Mouse (Mus musculus): ENCODE data around the gene Sh3bp5. TPM values are rescaled to one million over a fixed set of nuclear protein-coding genes. Genes with fewer than 3 reads are reported as not detected.

Gene Sh3bp5
- polyA plus RNA-seq, 1 experiment from 2014 or later = 26.7 TPM

DNA sequence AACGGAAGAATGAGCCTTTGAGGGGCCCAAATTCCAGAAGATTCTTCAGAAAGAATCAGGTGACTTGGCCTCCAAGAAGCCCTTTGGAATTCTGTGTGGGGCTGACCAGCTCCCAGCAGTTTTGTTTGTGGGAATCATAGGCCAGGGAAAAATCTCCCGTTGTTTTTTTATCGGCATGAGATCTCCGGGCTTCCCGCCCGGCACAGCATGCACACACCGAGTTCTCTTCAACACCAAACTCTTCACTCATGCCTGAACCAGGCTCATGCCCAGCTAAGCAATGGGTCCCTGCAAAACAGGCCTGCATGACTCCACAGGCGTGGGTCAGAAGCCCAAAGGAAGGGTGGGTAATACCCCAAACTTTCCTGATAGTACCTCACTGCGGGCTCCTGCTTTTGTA lies 32.3 kb downstream of the Sh3bp5 start:
- ATAC-seq (ENCODE audit: insufficient number of reproducible peaks, low FRiP score, low TSS enrichment, low read depth) = no peak
- H3K4me1 ChIP-seq (ENCODE audit: control insufficient read depth, insufficient read depth, low read length) = peaks cover 13% of the 10 kb centered on the region

DNA sequence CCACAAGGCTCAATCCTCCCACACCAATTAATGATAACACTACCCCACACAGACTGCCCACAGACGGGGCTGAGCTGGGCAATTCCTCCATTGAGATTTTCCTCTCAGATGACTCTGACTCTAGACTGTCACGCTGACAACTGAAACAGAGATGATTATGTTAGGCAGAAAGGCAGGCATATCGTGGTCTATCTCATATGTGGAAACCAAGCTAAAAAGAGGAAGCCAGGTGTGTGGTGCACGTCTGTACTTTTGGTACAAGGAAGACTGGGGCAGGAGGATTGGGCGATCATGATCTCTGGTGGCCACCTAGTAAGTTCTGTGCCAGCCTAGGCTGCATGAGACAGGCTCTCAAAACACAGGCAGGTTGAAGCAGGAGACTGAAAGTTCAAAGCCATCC lies 33.2 kb downstream of the Sh3bp5 start:
- WGBS = 85% methylated on average over 5 of the region's 5 CpGs
- Histone ChIP-seq H3K4me1 (ENCODE audit: control insufficient read depth, insufficient read depth, low read length) (peaks cover 8% of the 10 kb centered on the region), H3K27me3 (ENCODE audit: control insufficient read depth, insufficient read depth, low read length) (no peaks in the 10 kb centered on the region), H3K27ac (replicated peaks; ENCODE audit: low read depth, low read length) (no peak overlapping the region), H3K4me2 (ENCODE audit: low read depth, severe bottlenecking) (no peak overlapping the region), H3K4me3 (ENCODE audit: low read depth, low read length) (no peak overlapping the region), H3K9me3 (ENCODE audit: control insufficient read depth, low read length) (no peaks in the 10 kb centered on the region), H3K36me3 (ENCODE audit: control insufficient read depth, insufficient read depth, low read length) (peaks cover 2% of the 10 kb centered on the region; the same call in 1 of the 2 replicates), H3K9ac (ENCODE audit: low read length) (no peak overlapping the region)
- no peak for ATAC-seq (ENCODE audit: insufficient number of reproducible peaks, low FRiP score, low TSS enrichment, low read depth)
- DNase-seq (ENCODE audit: low spot score) = no peak

More for the DNA sequence above, 32.3 kb downstream of the Sh3bp5 start:
- Histone ChIP-seq H3K4me3 (ENCODE audit: low read depth, low read length) (no peak overlapping the region), H3K4me2 (ENCODE audit: low read depth, severe bottlenecking) (no peak overlapping the region), H3K27me3 (ENCODE audit: control insufficient read depth, insufficient read depth, low read length) (no peaks in the 10 kb centered on the region), H3K36me3 (ENCODE audit: control insufficient read depth, insufficient read depth, low read length) (no peaks in the 10 kb centered on the region), H3K9ac (ENCODE audit: low read length) (no peak overlapping the region), H3K27ac (replicated peaks; ENCODE audit: low read depth, low read length) (no peak overlapping the region), H3K9me3 (ENCODE audit: control insufficient read depth, low read length) (no peaks in the 10 kb centered on the region)
- 78% methylated on average over 9 of the region's 9 CpGs for WGBS
- no peak for DNase-seq (ENCODE audit: low spot score)

DNA sequence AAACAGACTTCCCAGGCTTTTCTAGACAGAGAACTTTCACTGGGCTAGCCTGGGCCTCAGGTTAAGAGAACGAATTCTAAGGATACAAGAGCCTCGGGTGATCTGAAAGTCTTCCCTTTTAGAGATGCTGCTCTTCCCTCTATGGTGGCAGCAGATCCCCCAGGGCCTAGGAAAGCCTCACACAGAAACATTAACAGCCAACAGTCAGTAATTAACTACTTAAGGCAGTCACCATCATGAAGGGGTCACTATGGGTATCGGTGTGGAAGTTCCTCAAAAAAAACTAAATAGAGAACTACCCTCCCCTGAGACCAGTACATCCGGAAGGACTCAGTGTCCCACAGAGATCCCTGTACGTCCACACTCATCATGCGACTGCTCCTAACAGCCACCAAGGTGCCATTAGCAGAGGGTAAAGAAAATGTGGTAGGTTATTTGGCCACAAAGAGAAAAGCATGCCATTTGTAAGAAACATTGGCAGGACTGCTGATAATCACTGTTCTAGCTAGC lies 33.9 kb downstream of the Sh3bp5 start:
- DNase-seq (ENCODE audit: low spot score) (no peak), ATAC-seq (ENCODE audit: insufficient number of reproducible peaks, low FRiP score, low TSS enrichment, low read depth) (no peak)
- H3K4me2 ChIP-seq (ENCODE audit: low read depth, severe bottlenecking) = no peak overlapping the region
- 72% methylated on average over 6 of the region's 6 CpGs for WGBS
- H3K9me3 ChIP-seq (ENCODE audit: control insufficient read depth, low read length) = no peaks in the 10 kb centered on the region
- H3K27me3 ChIP-seq (ENCODE audit: control insufficient read depth, insufficient read depth, low read length) = no peaks in the 10 kb centered on the region
- peaks cover 3% of the 10 kb centered on the region for H3K36me3 ChIP-seq (ENCODE audit: control insufficient read depth, insufficient read depth, low read length)
- H3K9ac ChIP-seq (ENCODE audit: low read length) = no peak overlapping the region
- no peak overlapping the region for H3K4me3 ChIP-seq (ENCODE audit: low read depth, low read length)
- H3K4me1 ChIP-seq (ENCODE audit: control insufficient read depth, insufficient read depth, low read length) = peaks cover 5% of the 10 kb centered on the region; the same call in 1 of the 2 replicates
- no peak overlapping the region for H3K27ac ChIP-seq (replicated peaks; ENCODE audit: low read depth, low read length)

DNA sequence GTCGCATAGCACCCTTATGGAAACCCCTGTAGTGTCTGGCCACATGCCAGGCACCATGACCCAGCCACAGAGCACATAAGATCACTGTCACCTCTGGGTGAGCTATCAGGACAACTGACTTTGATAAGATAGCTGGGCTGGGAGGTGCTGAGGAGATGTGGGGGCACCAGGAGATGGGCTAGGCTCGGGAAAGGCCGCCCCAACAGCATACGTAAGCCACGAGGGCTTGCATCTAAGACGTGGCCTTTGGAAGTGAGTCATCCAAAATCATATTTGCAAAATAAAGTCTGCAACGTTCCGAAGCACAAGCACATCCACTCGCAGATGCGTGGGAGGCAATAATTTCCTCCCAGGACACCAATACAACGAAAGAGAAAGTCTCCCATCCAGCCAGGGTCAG lies 35.0 kb downstream of the Sh3bp5 start:
- 88% methylated on average over 11 of the region's 11 CpGs for WGBS
- no peak for ATAC-seq (ENCODE audit: insufficient number of reproducible peaks, low FRiP score, low TSS enrichment, low read depth)
- peaks cover 3% of the 10 kb centered on the region for H3K36me3 ChIP-seq (ENCODE audit: control insufficient read depth, insufficient read depth, low read length)
- DNase-seq (ENCODE audit: low spot score) = no peak
- H3K4me3 ChIP-seq (ENCODE audit: low read depth, low read length) = no peak overlapping the region
- peaks cover 5% of the 10 kb centered on the region; the same call in 1 of the 2 replicates for H3K4me1 ChIP-seq (ENCODE audit: control insufficient read depth, insufficient read depth, low read length)
- H3K4me2 ChIP-seq (ENCODE audit: low read depth, severe bottlenecking) = no peak overlapping the region
- no peaks in the 10 kb centered on the region; the same call in 1 of the 2 replicates for H3K9me3 ChIP-seq (ENCODE audit: control insufficient read depth, low read length)
- H3K27me3 ChIP-seq (ENCODE audit: control insufficient read depth, insufficient read depth, low read length) = no peaks in the 10 kb centered on the region
- no peak overlapping the region for H3K27ac ChIP-seq (replicated peaks; ENCODE audit: low read depth, low read length)
- H3K9ac ChIP-seq (ENCODE audit: low read length) = no peak overlapping the region

DNA sequence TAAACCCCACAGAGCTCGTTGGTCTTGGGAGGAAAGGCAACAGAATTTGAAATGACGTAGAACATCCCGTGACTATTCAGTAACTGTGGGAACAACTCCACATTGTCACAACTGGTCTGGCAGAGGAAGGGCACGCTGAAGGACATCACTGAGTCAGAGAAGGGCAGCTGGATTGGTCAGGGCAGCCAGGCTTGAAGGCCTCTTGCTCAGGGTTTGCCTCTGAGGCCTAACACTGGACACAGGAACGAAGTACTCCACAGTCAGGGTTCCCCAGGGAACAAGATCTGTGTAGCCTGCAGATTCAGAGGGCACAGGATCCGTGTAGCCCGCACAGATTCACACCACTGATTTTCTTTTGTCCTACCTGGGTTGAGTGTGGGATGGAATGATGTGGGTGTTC lies 35.6 kb downstream of the Sh3bp5 start:
- WGBS = 89% methylated on average over 7 of the region's 7 CpGs
- DNase-seq (ENCODE audit: low spot score) (no peak), ATAC-seq (ENCODE audit: insufficient number of reproducible peaks, low FRiP score, low TSS enrichment, low read depth) (no peak)
- Histone ChIP-seq H3K27me3 (ENCODE audit: control insufficient read depth, insufficient read depth, low read length) (no peaks in the 10 kb centered on the region), H3K4me3 (ENCODE audit: low read depth, low read length) (no peak overlapping the region), H3K27ac (replicated peaks; ENCODE audit: low read depth, low read length) (no peak overlapping the region), H3K9me3 (ENCODE audit: control insufficient read depth, low read length) (no peaks in the 10 kb centered on the region; the same call in 1 of the 2 replicates), H3K36me3 (ENCODE audit: control insufficient read depth, insufficient read depth, low read length) (peaks cover 9% of the 10 kb centered on the region), H3K9ac (ENCODE audit: low read length) (no peak overlapping the region), H3K4me1 (ENCODE audit: control insufficient read depth, insufficient read depth, low read length) (peaks cover 5% of the 10 kb centered on the region; the same call in 1 of the 2 replicates), H3K4me2 (ENCODE audit: low read depth, severe bottlenecking) (no peak overlapping the region)

DNA sequence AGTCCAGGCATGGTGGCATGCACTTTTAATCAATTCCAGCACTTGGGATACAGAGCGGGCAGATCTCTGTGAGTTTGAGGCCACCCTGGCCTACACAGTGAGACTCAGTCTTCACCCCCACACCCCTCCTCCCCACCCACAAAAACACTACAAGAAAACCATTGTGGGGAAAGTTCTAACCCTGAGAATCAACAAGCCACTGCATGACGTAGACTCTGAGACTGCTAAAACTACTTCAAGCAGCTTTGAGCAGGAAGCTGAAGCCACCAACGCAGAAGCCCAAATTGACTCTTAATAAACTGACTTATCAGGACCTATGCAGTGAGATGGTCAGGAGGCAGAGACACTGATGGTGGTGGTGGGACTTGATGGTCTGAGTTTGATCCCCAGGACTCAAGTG lies 36.6 kb downstream of the Sh3bp5 start:
- H3K27ac ChIP-seq (replicated peaks; ENCODE audit: low read depth, low read length) = no peak overlapping the region
- H3K4me2 ChIP-seq (ENCODE audit: low read depth, severe bottlenecking) = no peak overlapping the region
- no peak for ATAC-seq (ENCODE audit: insufficient number of reproducible peaks, low FRiP score, low TSS enrichment, low read depth)
- H3K36me3 ChIP-seq (ENCODE audit: control insufficient read depth, insufficient read depth, low read length) = peaks cover 9% of the 10 kb centered on the region
- H3K9me3 ChIP-seq (ENCODE audit: control insufficient read depth, low read length) = no peaks in the 10 kb centered on the region; the same call in 1 of the 2 replicates
- H3K4me1 ChIP-seq (ENCODE audit: control insufficient read depth, insufficient read depth, low read length) = peaks cover 4% of the 10 kb centered on the region; the same call in 1 of the 2 replicates
- 76% methylated on average over 3 of the region's 3 CpGs for WGBS
- DNase-seq (ENCODE audit: low spot score) = no peak
- H3K4me3 ChIP-seq (ENCODE audit: low read depth, low read length) = no peak overlapping the region
- H3K27me3 ChIP-seq (ENCODE audit: control insufficient read depth, insufficient read depth, low read length) = no peaks in the 10 kb centered on the region
- no peak overlapping the region for H3K9ac ChIP-seq (ENCODE audit: low read length)

DNA sequence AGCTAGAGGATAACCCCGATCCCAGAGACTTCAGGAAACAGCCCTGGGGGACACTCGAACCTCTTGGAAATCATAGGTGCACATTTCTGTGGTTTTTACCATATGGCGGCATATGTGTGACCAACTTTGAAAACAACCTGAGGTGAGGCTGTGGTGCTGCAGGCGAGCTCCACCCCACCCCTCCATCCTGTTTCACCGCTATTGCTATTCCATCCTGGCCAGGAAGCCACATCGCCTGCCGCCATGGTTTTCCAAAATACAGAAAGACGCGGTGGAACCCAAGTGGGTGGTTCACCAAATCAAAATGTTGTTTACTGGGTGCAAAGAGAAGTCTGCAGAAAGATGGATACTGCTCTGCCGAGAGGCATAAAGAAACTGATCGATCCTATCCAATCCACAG lies 37.1 kb downstream of the Sh3bp5 start:
- Histone ChIP-seq H3K9ac (ENCODE audit: low read length) (no peak overlapping the region), H3K27ac (replicated peaks; ENCODE audit: low read depth, low read length) (no peak overlapping the region), H3K4me3 (ENCODE audit: low read depth, low read length) (no peak overlapping the region), H3K27me3 (ENCODE audit: control insufficient read depth, insufficient read depth, low read length) (no peaks in the 10 kb centered on the region), H3K4me1 (ENCODE audit: control insufficient read depth, insufficient read depth, low read length) (peaks cover 3% of the 10 kb centered on the region; the same call in 1 of the 2 replicates), H3K4me2 (ENCODE audit: low read depth, severe bottlenecking) (no peak overlapping the region), H3K9me3 (ENCODE audit: control insufficient read depth, low read length) (no peaks in the 10 kb centered on the region; the same call in 1 of the 2 replicates), H3K36me3 (ENCODE audit: control insufficient read depth, insufficient read depth, low read length) (peaks cover 9% of the 10 kb centered on the region)
- DNase-seq (ENCODE audit: low spot score) (no peak), ATAC-seq (ENCODE audit: insufficient number of reproducible peaks, low FRiP score, low TSS enrichment, low read depth) (no peak)
- 86% methylated on average over 11 of the region's 11 CpGs for WGBS

DNA sequence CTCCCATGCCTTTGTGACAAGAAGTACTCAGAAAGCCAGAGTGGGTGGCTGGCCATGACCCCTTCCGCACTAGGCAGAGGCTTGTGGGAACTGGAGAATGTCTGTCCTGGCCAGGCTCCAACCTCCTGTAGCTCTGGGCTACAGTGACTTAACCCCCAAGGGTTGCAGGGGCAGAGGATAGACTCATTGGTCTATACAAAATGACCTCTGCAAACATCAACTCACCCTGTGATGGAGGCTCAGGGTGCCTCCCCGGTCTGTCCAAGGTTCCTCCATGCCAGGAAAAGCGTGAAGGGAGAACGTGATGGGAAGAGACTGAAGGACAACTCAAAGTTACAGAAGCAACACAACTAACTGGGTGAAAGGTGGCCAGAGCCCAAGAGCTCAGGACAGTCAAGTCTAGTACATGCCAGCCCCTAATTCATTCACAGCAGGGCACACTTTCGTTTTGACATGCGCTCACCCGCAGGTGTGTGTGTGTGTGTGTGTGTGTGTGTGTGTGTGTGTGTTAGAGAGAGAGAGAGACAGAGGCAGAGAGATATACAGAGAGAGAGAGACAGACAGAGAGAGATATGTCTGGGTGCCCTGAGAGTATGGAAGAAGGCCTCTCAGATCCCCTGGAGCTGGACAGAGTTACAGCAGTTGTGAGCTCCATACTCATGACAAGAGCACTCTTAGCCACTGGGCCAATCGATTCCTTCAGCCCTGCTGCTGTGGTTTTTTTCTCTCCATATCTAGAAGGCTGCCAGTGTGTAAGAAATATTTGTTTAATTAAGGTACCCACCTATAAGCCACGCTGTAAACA lies 37.9 kb downstream of the Sh3bp5 start:
- Histone ChIP-seq H3K4me2 (ENCODE audit: low read depth, severe bottlenecking) (no peak overlapping the region), H3K4me3 (ENCODE audit: low read depth, low read length) (no peak overlapping the region), H3K27me3 (ENCODE audit: control insufficient read depth, insufficient read depth, low read length) (no peaks in the 10 kb centered on the region), H3K9ac (ENCODE audit: low read length) (no peak overlapping the region), H3K9me3 (ENCODE audit: control insufficient read depth, low read length) (no peaks in the 10 kb centered on the region; the same call in 1 of the 2 replicates), H3K4me1 (ENCODE audit: control insufficient read depth, insufficient read depth, low read length) (peaks cover 3% of the 10 kb centered on the region; the same call in 1 of the 2 replicates), H3K27ac (replicated peaks; ENCODE audit: low read depth, low read length) (no peak overlapping the region), H3K36me3 (ENCODE audit: control insufficient read depth, insufficient read depth, low read length) (peaks cover 9% of the 10 kb centered on the region)
- WGBS = 91% methylated on average over 9 of the region's 9 CpGs
- ATAC-seq (ENCODE audit: insufficient number of reproducible peaks, low FRiP score, low TSS enrichment, low read depth) = no peak
- DNase-seq (ENCODE audit: low spot score) = no peak

Data from limb, embryonic 11.5 days (tissue).